25 mouse cellular contexts compared by ENCODE assay signal in the genomic region with DNA sequence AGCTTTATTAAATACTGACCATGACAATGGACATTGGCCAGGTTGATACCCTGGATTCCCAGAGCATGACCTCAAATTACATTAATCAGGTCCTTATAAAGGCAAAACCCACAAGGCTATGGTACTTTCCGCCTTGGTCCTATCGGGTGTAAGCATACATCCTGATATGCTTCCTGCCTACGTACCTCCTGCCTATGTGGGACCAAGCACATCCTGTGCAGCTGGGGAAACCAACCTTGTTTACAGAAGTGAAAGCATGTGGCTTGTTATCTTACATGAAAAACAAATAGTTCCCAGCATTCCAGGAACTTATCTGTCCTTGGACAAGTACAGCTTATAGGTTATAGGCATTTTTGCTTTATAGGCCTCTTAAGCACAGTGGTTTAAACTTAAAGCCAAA.
DNase-seq lines count a peak whose midpoint lies in the region; ATAC-seq and TF ChIP-seq lines count a peak whose summit lies in the region.
"Had no signal": no experiment of that assay in that cellular context is flagged by ENCODE, and none has a peak within 500 bp of the region (broad histone marks: within the 10 kb centered on the region; RNA-seq: fewer than 3 reads in every experiment).

No protein-coding gene starts in this region.

- WGBS in lung, postnatal 0 days = 66% methylated on average over 3 of the region's 3 CpGs
- WGBS in thymus, adult 2 months = 23% methylated on average over 3 of the region's 3 CpGs
- 74% methylated on average over 3 of the region's 3 CpGs for WGBS in heart, embryonic 10.5 days

- H3K36me3 ChIP-seq in lung, postnatal 0 days (ENCODE audit: insufficient read depth, low read length) = no peaks in the 10 kb centered on the region
- no peaks in the 10 kb centered on the region for H3K36me3 ChIP-seq in thymus, adult 2 months (ENCODE audit: control insufficient read depth, insufficient read depth, low read length)
- no peaks in the 10 kb centered on the region for H3K36me3 ChIP-seq in heart, embryonic 10.5 days
- H3K36me3 ChIP-seq: hindbrain, embryonic 12.5 days; limb, embryonic 12.5 days; midbrain, embryonic 13.5 days; neural tube, embryonic 13.5 days had no signal

- TF ChIP-seq POLR2A in thymus, adult 2 months (IDR thresholded peaks at IDR 0.05; ENCODE audit: control insufficient read depth, extremely low read depth, insufficient read depth, low read length, poor library complexity) = no peak

- TF ChIP-seq EP300 in lung, postnatal 0 days (IDR thresholded peaks at IDR 0.05) = peak; percentile 79

- no peak for TF ChIP-seq CTCF in lung, postnatal 0 days (IDR thresholded peaks at IDR 0.05)
- TF ChIP-seq CTCF in thymus, adult 2 months (IDR thresholded peaks at IDR 0.05; ENCODE audit: borderline replicate concordance, control insufficient read depth, extremely low read depth, insufficient read depth, low read length, poor library complexity) = no peak
- TF ChIP-seq CTCF in gastrocnemius, adult 2 months (IDR thresholded peaks at IDR 0.05) = no peak

- no peak overlapping the region for H3K9ac ChIP-seq in lung, postnatal 0 days (replicated peaks; ENCODE audit: low read depth)
- H3K9ac ChIP-seq: forebrain, embryonic 13.5 days; hindbrain, embryonic 12.5 days; limb, embryonic 12.5 days; midbrain, embryonic 13.5 days; neural tube, embryonic 13.5 days had no signal

- H3K27me3 ChIP-seq in lung, postnatal 0 days (replicated peaks; ENCODE audit: insufficient read depth, low read length) = no peaks in the 10 kb centered on the region
- no peaks in the 10 kb centered on the region for H3K27me3 ChIP-seq in thymus, adult 2 months (ENCODE audit: control insufficient read depth, insufficient read depth, low read length)
- H3K27me3 ChIP-seq in heart, embryonic 10.5 days (ENCODE audit: insufficient read depth, poor library complexity, severe bottlenecking) = no peaks in the 10 kb centered on the region
- H3K27me3 ChIP-seq: forebrain, embryonic 13.5 days; hindbrain, embryonic 12.5 days; limb, embryonic 12.5 days; midbrain, embryonic 13.5 days; neural tube, embryonic 13.5 days had no signal

- no peak for DNase-seq in lung, postnatal 0 days (ENCODE audit: low spot score)
- DNase-seq in lung, postnatal 4 days = no peak
- peak; percentile 5 for DNase-seq in thymus, adult 2 months
- no peak for DNase-seq in gastrocnemius, adult 2 months
- no peak for DNase-seq in testis, postnatal 14 days (ENCODE audit: low spot score)
- no peak for DNase-seq in heart, embryonic 10.5 days (ENCODE audit: low spot score)
- DNase-seq: adrenal gland, postnatal 10 days; cerebellum, adult 8-10 months; cerebellum, postnatal 25 days; gastrocnemius, postnatal 25 days; heart, adult 2 months; kidney, adult 8-10 months; lung, postnatal 10 days had no signal

- H3K4me1 ChIP-seq in lung, postnatal 0 days (ENCODE audit: insufficient read depth, low read depth, low read length) = no peaks in the 10 kb centered on the region
- no peaks in the 10 kb centered on the region for H3K4me1 ChIP-seq in thymus, adult 2 months (replicated peaks; ENCODE audit: control insufficient read depth, insufficient read depth, low read length)
- no peaks in the 10 kb centered on the region for H3K4me1 ChIP-seq in heart, embryonic 10.5 days
- H3K4me1 ChIP-seq: forebrain, embryonic 13.5 days; hindbrain, embryonic 12.5 days; limb, embryonic 12.5 days; midbrain, embryonic 13.5 days; neural tube, embryonic 13.5 days had no signal

- no peak overlapping the region for H3K4me2 ChIP-seq in lung, postnatal 0 days (replicated peaks; ENCODE audit: low read depth, low read length)
- H3K4me2 ChIP-seq: forebrain, embryonic 13.5 days; hindbrain, embryonic 12.5 days; limb, embryonic 12.5 days; liver, embryonic 11.5 days; midbrain, embryonic 13.5 days; neural tube, embryonic 13.5 days had no signal

- H3K4me3 ChIP-seq in lung, postnatal 0 days (ENCODE audit: low read depth, low read length) = no peak overlapping the region
- H3K4me3 ChIP-seq in thymus, adult 2 months (ENCODE audit: control insufficient read depth, insufficient read depth, low read length) = no peak overlapping the region
- no peak overlapping the region for H3K4me3 ChIP-seq in gastrocnemius, adult 2 months
- no peak overlapping the region for H3K4me3 ChIP-seq in heart, embryonic 10.5 days
- H3K4me3 ChIP-seq: forebrain, embryonic 13.5 days; heart, adult 2 months; hindbrain, embryonic 12.5 days; left cerebral cortex, adult 2 months; limb, embryonic 12.5 days; midbrain, embryonic 13.5 days; neural tube, embryonic 13.5 days had no signal

- intact Hi-C loops in gastrocnemius, adult 2 months (cut with DNase I) = no loop called here

- ATAC-seq in lung, postnatal 0 days = no peak; the same call in 1 of the 2 replicates
- peak; percentile 86 to 88 for ATAC-seq in hematopoietic stem cell, adult 5-6 weeks (replicated peaks in 1 of 2; ENCODE audit: insufficient read depth in 1 of 2, low FRiP score in 2 of 2, low TSS enrichment in 1 of 2, low read depth in 1 of 2, poor library complexity in 2 of 2, severe bottlenecking in 2 of 2)
- ATAC-seq: forebrain, embryonic 13.5 days; hindbrain, postnatal 0 days; intestine, embryonic 16.5 days; midbrain, embryonic 13.5 days; Patski had no signal

- no peaks in the 10 kb centered on the region for H3K9me3 ChIP-seq in lung, postnatal 0 days (ENCODE audit: low read length)
- H3K9me3 ChIP-seq in heart, embryonic 10.5 days = no peaks in the 10 kb centered on the region
- H3K9me3 ChIP-seq: forebrain, embryonic 13.5 days; hindbrain, embryonic 12.5 days; limb, embryonic 12.5 days; midbrain, embryonic 13.5 days; neural tube, embryonic 13.5 days had no signal

- H3K27ac ChIP-seq in lung, postnatal 0 days (ENCODE audit: low read length) = no peak overlapping the region
- H3K27ac ChIP-seq in thymus, adult 2 months (ENCODE audit: control insufficient read depth, insufficient read depth, low read length) = no peak overlapping the region
- no peak overlapping the region for H3K27ac ChIP-seq in gastrocnemius, adult 2 months
- H3K27ac ChIP-seq in heart, embryonic 10.5 days = no peak overlapping the region
- H3K27ac ChIP-seq: forebrain, embryonic 13.5 days; heart, adult 2 months; hindbrain, embryonic 12.5 days; hindbrain, postnatal 0 days; kidney, postnatal 0 days; left cerebral cortex, adult 2 months; limb, embryonic 12.5 days; midbrain, embryonic 13.5 days; neural tube, embryonic 13.5 days had no signal
